Mouse (Mus musculus): Measurements from ENCODE around the gene Slco4a1. TPM values are rescaled to one million over a fixed set of nuclear protein-coding genes. Genes with fewer than 3 reads are reported as not detected.

Gene Slco4a1
- total RNA-seq (2021), result 1 to 10 TPM in 1 of 2 experiments, under 1 TPM in 1; 0.96 to 1.2 TPM

- peak; percentile 43 to 49 for DNase-seq (ENCODE audit: extremely low spot score in 1 of 2, low spot score in 1 of 2)
Observed at GRCm38 (mm10) chr2:180455723-180456698, at the start of gene Slco4a1. Slco4a1 (plus strand) TSS chr2:180456245.

GRCm38 (mm10) chr2:180408410-180408809, 47.6 kb upstream of the Slco4a1 start:
- no peak for DNase-seq (ENCODE audit: extremely low spot score in 1 of 2, low spot score in 1 of 2)

GRCm38 (mm10) chr2:180410432-180410831, 45.6 kb upstream of the Slco4a1 start:
- DNase-seq (ENCODE audit: extremely low spot score in 1 of 2, low spot score in 1 of 2), result no peak

- DNase-seq (ENCODE audit: extremely low spot score in 1 of 2, low spot score in 1 of 2), result no peak
Observed at GRCm38 (mm10) chr2:180411013-180411412, 45.0 kb upstream of the Slco4a1 start.

GRCm38 (mm10) chr2:180415627-180416026, 40.4 kb upstream of the Slco4a1 start:
- no peak for DNase-seq (ENCODE audit: extremely low spot score in 1 of 2, low spot score in 1 of 2)

GRCm38 (mm10) chr2:180417731-180418130, 38.3 kb upstream of the Slco4a1 start:
- DNase-seq (ENCODE audit: extremely low spot score in 1 of 2, low spot score in 1 of 2), result no peak

GRCm38 (mm10) chr2:180420641-180421040, 35.4 kb upstream of the Slco4a1 start:
- no peak for DNase-seq (ENCODE audit: extremely low spot score in 1 of 2, low spot score in 1 of 2)

- DNase-seq (ENCODE audit: extremely low spot score in 1 of 2, low spot score in 1 of 2), result no peak
Observed at GRCm38 (mm10) chr2:180425115-180425514, 30.9 kb upstream of the Slco4a1 start.

- peak; percentile 52 to 74 for DNase-seq (ENCODE audit: extremely low spot score in 1 of 2, low spot score in 1 of 2)
Observed at GRCm38 (mm10) chr2:180427073-180427472, 29.0 kb upstream of the Slco4a1 start.

- peak in 1 of 2 experiments; percentile 43 for DNase-seq (ENCODE audit: extremely low spot score in 1 of 2, low spot score in 1 of 2)
Observed at GRCm38 (mm10) chr2:180428331-180428730, 27.7 kb upstream of the Slco4a1 start.

GRCm38 (mm10) chr2:180430648-180431047, 25.4 kb upstream of the Slco4a1 start:
- DNase-seq (ENCODE audit: extremely low spot score in 1 of 2, low spot score in 1 of 2), result no peak

- peak; percentile 83 to 99 for DNase-seq (ENCODE audit: extremely low spot score in 1 of 2, low spot score in 1 of 2)
Observed at GRCm38 (mm10) chr2:180432042-180432668, 23.9 kb upstream of the Slco4a1 start.

GRCm38 (mm10) chr2:180432751-180433150, 23.3 kb upstream of the Slco4a1 start:
- DNase-seq (ENCODE audit: extremely low spot score in 1 of 2, low spot score in 1 of 2), result no peak

GRCm38 (mm10) chr2:180433350-180433749, 22.7 kb upstream of the Slco4a1 start:
- DNase-seq (ENCODE audit: extremely low spot score in 1 of 2, low spot score in 1 of 2), result peak in 1 of 2 experiments; percentile 18

GRCm38 (mm10) chr2:180435341-180435926, 20.6 kb upstream of the Slco4a1 start:
- DNase-seq (ENCODE audit: extremely low spot score in 1 of 2, low spot score in 1 of 2), result no peak

GRCm38 (mm10) chr2:180437149-180437864, 18.7 kb upstream of the Slco4a1 start:
- no peak for DNase-seq (ENCODE audit: extremely low spot score in 1 of 2, low spot score in 1 of 2)

- DNase-seq (ENCODE audit: extremely low spot score in 1 of 2, low spot score in 1 of 2), result no peak
Observed at GRCm38 (mm10) chr2:180439791-180440190, 16.3 kb upstream of the Slco4a1 start.

GRCm38 (mm10) chr2:180440596-180441332, 15.3 kb upstream of the Slco4a1 start:
- no peak for DNase-seq (ENCODE audit: extremely low spot score in 1 of 2, low spot score in 1 of 2)

GRCm38 (mm10) chr2:180442061-180442460, 14.0 kb upstream of the Slco4a1 start:
- DNase-seq (ENCODE audit: extremely low spot score in 1 of 2, low spot score in 1 of 2), result no peak

- DNase-seq (ENCODE audit: extremely low spot score in 1 of 2, low spot score in 1 of 2), result no peak
Observed at GRCm38 (mm10) chr2:180443861-180444260, 12.2 kb upstream of the Slco4a1 start.

Measured in layer of hippocampus, postnatal 25 days (tissue).